Mouse (Mus musculus): ENCODE data around the gene Col16a1.

Gene Col16a1

GRCm38 (mm10) chr4:130047331-130048202, at the start of gene Col16a1:
Gene Col16a1, plus strand, starts transcription at chr4:130047840.
- DNase-seq (ENCODE audit: low read depth, low spot score) = peak; percentile 43

DNA sequence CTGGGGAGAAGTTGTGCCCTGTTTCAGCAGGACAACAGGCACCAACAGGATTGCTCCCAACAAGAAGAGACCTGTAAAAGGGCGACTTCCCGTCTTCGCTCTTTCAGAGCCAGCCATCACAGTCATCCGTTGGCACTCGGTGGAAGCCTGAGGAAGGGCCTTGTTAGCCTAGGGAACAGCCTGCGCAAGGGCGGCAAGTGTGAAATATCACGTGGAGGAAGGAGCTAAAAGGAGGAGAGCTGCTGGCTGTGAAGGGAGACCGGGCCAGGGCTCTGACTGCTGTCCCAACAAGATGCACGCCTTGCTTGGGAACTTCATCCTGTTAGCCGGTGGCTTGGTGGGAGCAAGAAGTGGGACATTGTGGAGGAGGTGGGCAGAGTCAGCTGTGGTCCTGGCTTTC, 49.5 kb upstream of the Col16a1 start:
- DNase-seq (ENCODE audit: low read depth, low spot score) = no peak

GRCm38 (mm10) chr4:130001710-130002109, 45.9 kb upstream of the Col16a1 start:
- DNase-seq (ENCODE audit: low read depth, low spot score) = no peak

DNA sequence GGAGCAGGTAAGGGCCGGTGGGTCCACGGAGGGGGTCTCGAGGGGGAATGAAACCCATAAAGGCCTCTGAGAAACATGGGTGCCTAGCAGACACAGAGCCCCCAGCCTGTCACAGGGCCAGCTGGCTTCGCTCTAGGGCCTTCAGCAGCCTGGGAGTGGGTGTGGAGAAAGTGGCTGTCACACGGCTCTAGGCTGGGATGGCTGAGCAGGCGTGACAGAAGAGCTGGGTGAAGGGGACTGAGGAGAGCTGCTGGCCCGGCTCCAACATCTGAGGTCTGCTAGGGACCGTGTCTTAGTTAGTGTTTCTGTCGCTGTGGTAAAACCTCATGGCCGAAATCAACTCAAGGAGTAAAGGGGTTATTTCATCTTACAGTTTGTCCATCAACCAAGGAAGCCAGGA, 45.5 kb upstream of the Col16a1 start:
- no peak for DNase-seq (ENCODE audit: low read depth, low spot score)

GRCm38 (mm10) chr4:130005593-130005992, 42.0 kb upstream of the Col16a1 start:
- DNase-seq (ENCODE audit: low read depth, low spot score) = no peak

DNA sequence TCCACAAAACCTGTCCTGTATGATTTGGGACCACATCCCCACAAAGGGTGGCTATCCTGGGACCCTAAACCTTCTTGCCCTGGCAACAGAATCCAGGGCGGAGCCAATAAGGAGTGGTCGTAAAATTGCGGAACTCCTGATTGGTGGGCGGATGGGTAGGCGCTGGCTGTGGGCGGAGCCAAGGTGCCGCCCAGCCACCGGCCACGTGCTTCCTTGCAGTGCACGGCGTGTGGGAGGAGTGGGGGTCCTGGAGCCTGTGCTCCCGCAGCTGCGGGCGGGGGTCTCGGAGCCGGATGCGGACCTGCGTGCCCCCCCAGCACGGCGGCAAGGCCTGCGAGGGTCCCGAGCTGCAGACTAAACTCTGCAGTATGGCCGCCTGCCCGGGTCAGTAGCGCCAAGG, 41.1 kb upstream of the Col16a1 start:
- DNase-seq (ENCODE audit: low read depth, low spot score) = no peak

- DNase-seq (ENCODE audit: low read depth, low spot score) = no peak
These were observed 38.6 kb upstream of the Col16a1 start for GRCm38 (mm10) chr4:130009043-130009442.

DNA sequence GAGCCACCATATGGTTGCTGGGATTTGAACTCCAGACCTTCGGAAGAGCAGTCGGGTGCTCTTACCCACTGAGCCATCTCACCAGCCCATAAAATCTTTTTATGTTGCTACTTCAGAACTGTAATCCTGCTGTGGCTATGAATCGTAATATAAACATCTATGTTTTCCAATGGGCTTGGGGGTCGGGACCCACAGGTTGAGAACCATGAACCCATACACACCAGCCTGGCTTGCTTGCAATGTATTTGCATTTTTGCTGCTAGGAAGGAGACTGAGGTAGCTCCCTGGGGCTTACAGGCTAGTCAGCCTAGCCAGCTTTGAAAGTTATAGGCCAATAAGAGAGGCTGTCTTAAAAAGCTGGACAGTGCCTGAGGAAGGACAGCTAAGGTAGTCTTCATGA, 36.9 kb upstream of the Col16a1 start:
- DNase-seq (ENCODE audit: low read depth, low spot score) = no peak

DNA sequence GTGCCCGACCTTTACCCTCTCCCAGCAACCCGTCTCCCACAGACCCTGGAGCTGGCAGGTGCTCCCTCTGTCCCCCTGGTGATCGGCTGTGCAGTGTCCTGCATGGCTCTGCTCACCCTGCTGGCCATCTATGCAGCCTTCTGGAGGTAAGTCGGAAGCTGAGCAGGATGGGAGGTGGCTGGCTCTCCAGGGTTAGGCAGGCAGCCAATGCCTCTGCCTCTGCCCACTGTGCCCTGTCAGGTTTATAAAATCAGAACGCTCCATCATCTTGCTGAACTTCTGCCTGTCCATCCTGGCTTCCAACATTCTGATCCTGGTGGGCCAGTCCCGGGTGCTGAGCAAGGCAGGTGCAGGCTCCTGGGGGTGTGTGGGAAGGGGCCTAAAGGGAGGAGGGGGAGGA, 35.4 kb upstream of the Col16a1 start:
- no peak for DNase-seq (ENCODE audit: low read depth, low spot score)

DNA sequence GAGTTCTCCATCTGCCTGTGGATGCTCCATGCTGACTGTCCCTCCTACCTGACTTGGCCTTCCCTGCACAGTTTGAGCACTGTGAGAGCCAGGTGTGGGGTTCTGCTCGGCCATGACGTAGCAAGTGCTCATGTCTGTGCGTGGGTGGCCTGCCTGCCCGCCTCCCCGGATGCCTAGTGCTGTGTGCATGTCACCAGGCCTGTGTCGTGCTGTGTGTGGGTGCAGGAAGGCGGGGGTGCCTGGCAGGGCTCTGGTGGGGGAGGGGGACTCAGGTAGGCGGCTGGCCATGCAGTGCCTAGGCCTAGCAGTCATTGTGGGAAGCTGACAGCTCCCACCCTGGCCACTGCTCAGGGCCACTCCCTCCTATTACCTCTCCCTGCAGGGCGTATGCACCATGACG, 34.5 kb upstream of the Col16a1 start:
- DNase-seq (ENCODE audit: low read depth, low spot score) = no peak

GRCm38 (mm10) chr4:130016010-130016409, 31.6 kb upstream of the Col16a1 start:
- no peak for DNase-seq (ENCODE audit: low read depth, low spot score)

DNA sequence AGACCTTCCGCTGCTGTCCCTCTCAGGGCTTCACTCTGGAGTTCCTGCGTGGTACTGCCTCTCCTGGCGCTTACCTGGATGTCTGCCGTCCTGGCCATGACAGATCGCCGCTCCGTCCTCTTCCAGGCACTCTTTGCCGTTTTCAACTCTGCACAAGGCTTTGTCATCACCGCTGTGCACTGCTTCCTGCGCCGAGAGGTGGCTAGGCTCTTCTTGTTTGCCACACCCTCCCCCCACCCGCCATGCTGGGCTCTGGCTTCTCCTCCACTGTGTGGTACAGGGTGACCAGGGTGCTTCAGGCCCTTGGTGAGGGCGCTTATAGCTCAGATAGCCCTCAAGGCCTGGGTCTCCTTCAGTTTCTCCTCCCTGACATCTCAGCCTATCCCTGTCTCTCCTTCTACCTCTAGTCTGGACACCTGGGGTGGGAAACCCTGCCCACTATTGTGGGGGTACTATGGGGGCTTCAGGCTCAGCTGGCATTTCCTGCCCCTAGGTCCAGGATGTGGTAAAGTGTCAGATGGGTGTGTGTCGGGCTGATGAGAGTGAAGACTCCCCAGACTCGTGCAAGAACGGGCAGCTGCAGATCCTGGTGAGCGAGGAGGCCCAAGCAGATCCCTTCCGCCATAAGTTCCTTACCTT, 30.5 kb upstream of the Col16a1 start:
- no peak for DNase-seq (ENCODE audit: low read depth, low spot score)

DNA sequence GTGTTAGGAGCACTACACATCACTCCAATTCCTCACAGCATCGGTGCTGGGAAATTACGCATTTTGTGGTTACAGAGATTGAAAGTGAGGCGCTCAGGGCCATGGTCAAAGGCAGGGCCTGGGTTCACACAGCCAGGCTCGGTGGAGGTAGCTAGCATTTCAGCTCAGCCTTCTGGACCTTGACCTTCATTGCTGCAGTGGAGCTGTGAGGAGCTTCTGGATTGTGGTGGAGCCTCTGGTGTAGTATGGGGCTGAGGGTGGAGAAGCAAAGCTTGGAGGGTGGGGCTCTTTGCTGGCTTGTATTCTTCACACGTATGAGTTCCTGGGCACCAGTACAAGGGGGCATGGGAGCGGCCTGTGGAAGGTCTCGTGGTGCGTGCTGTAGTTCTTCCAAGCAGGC, 24.7 kb upstream of the Col16a1 start:
- DNase-seq (ENCODE audit: low read depth, low spot score) = no peak

DNA sequence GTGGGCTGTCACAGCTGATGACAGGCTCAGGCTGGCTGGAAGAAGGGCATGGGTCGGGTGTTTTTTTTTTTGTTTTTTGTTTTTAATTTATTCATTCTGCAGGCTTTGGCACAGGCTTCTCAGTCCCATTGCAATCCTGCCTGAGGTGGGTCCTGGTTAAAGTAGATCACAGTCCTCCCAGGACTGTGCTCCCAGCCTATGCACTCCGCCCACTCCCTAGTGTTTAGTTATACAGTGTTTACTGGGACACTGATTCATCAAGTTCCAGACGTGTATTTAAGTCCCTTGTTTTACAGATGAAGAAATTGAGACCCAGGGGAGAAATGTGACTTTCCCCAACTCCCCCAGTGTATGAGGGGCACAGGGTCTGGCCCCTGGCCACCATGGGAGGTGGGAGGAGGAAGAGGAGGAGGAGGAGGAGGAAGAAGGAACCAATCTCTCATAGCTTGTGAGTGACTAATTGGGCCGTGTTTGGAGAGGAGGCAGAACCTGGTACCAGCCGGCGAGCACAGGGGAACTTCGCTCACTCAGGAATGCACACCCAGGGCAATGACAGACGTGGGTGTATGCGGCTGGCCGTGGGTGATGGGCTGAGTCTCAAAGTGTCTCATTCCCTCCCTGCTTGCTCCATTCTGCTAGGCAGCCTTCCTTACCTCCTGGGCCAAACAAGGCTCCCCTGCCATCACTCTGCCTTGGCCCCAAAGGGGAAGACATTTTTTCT, 24.0 kb upstream of the Col16a1 start:
- no peak for DNase-seq (ENCODE audit: low read depth, low spot score)

DNA sequence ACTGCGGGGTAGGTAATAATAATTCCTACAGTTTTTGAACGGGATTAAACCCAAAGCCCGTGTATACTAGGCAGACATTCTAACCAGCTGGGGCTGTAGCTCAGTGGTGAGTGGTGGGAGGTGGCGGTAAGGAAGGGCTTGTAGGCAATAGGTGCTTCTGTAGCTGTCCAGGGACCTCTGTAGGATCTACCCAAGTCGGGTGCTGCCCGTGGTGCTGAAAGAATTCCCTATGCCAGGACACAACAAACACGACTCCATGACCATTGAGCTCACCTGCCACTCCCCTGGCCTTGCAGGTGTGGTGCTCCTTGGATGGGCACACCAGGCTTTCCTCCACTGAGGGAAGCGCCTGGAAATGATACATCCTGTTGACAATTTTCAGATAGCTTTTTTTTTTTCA, 22.1 kb upstream of the Col16a1 start:
- no peak for DNase-seq (ENCODE audit: low read depth, low spot score)

DNA sequence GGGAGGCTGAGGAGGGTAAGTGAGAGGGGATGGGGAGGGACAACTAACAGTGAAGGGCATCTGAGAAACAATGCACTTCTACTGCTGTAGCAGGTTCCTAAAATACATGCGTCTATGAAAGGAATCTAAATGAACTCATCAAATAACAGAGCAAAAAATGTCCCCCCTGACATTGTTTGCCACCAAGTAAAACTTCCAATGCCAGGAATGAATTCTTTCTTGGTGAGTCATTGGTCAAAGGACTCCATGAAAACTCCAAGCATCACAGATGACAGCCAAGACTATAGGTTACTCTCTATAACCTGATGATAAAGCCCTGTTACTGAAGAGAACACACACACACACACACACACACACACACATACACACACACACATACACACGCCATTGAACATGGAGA, 16.5 kb upstream of the Col16a1 start:
- no peak for DNase-seq (ENCODE audit: low read depth, low spot score)

DNA sequence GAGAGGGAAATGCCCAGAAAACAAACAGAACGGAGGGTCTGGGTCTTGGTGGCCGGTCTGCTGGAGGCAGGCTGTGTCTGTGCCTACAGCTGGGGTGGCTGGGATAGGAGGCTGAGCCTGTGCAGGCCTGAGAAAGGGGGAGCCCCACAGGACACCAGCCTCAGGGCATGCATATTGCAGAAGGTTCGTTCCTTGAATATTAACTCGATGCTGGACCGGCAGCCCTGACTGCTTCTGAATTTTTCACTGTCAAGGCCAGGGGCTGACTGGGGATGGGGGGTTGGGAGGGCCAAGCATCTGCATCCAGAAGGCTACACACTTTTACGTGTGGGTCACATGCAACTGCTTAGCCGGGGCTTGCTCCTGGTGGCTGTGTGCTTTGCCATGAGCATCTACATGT, 14.1 kb upstream of the Col16a1 start:
- no peak for DNase-seq (ENCODE audit: low read depth, low spot score)

DNA sequence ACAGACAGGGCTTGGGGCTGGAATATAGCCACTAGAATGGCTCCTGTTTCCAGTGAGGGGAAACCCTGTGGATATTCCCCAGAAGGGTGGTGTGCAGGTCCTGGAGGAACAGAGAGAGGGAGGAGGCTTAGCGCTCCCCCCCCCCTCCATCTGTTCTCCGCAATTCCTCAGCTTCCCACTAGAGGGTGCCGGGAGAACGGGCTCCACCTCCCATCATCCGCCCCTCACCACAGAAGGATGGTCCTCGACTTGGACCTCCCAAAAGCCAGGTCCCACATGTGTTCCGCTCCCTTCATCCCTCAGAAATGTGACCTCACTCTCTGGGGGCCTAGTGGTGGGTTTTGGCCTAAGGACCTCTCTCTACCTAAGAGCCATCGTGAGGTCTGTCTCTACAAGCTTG, 11.5 kb upstream of the Col16a1 start:
- DNase-seq (ENCODE audit: low read depth, low spot score) = peak; percentile 59

GRCm38 (mm10) chr4:130036573-130037401, 10.9 kb upstream of the Col16a1 start:
- peak; percentile 49 for DNase-seq (ENCODE audit: low read depth, low spot score)

DNA sequence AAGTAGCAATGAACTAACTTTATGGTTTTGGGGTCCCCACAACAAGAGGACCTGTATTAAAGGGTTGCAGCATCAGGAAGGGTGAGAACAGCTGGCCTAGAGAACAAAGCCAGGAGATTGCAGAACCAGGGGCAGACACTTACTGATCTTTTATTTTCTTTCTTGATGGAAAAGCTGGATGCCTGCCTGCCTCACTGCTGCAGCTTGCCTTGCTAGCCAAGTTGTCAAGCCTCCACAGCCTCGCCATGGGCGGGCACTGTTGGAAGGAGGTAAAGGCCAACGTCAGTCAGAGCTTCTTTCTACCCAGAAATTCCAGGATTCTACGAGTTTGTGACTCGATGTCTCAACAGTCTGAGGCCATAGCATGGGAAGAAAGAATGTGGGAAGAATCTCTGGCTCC, 8.3 kb upstream of the Col16a1 start:
- no peak for DNase-seq (ENCODE audit: low read depth, low spot score)

DNA sequence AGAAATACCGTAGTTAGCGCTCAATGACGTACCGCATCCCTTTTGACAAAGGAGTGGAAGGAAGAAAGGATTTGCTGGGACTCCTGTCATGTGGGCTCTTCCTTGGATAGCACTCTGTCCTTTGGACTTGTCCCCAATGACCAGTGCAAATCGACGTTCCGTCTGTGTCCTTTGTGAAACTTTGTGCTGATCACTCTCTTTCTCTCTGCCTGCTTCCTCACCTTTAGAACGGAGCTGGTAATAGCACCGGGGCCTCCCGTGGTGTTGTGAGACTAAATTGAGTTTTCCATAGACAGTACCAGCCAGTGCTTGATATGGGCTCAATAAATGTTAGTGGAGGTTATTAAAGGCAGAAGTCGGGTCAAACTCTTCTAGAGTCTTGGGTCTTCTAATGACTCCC, 6.6 kb upstream of the Col16a1 start:
- DNase-seq (ENCODE audit: low read depth, low spot score) = no peak

DNA sequence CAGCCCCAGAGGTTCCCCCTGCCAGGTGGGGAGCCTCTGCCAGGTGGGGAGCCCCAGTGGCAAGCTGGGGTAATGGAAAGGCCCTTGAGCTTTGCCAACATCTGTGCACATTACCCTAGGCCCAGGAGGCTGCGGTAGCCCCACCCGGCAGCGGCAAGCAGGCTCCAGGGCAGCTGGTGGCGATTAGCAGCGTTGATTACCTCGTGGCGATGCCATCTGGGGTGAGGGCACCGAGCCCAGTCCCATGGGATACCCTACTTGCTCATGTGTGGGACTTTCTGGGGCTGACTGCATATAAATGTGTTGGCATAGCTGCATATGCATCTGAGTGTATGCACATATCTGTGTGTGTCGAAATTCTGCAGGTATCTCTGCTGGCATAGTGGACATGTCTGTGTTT, 3.4 kb upstream of the Col16a1 start:
- DNase-seq (ENCODE audit: low read depth, low spot score) = peak; percentile 43

Data from retina, postnatal 7 days (tissue).